Mouse (Mus musculus) cerebellum, adult 2 months (tissue): Measurements from ENCODE around the gene Wwox. TPM values are rescaled to one million over a fixed set of nuclear protein-coding genes. Genes with fewer than 3 reads are reported as not detected.

Experiments
- DNase-seq, 2 experiments: peaks; one replicate each; pipeline ENCODE4 v3.0.0; 2021
- H3K27ac ChIP-seq: fragments of 200-500 bp; 2 replicates; pipeline ENCODE4 v1.5.1; 2012; ENCODE audit warnings: low read length, control low read depth, inconsistent platforms; ENCODE audit not compliant: insufficient read depth
- H3K27me3 ChIP-seq: fragments of 200-500 bp; 2 replicates; pipeline ENCODE4 v1.6.1; 2012; ENCODE audit warnings: inconsistent platforms, mild to moderate bottlenecking, low read length, moderate library complexity; ENCODE audit not compliant: control insufficient read depth, insufficient read depth
- H3K4me1 ChIP-seq: fragments of 200-500 bp; 2 replicates; pipeline ENCODE4 v1.6.1; 2011; ENCODE audit warnings: low read length; ENCODE audit not compliant: control insufficient read depth, insufficient read depth
- H3K4me3 ChIP-seq: fragments of 200-500 bp; replicated peaks from 2 replicates; pipeline ENCODE3; 2011; ENCODE audit warnings: mild to moderate bottlenecking, low read depth, low read length, control low read depth; ENCODE audit not compliant: insufficient read depth
- CTCF ChIP-seq: fragments of 200-500 bp; IDR thresholded peaks from 2 replicates; pipeline ENCODE4 v1.5.1; 2011; ENCODE audit warnings: low read depth, mild to moderate bottlenecking, control low read depth, low read length, moderate library complexity, borderline replicate concordance; ENCODE audit not compliant: insufficient read depth
- POLR2A ChIP-seq: fragments of 200-500 bp; IDR thresholded peaks from 2 replicates; pipeline ENCODE4 v1.6.1; 2011; ENCODE audit warnings: low read length, control low read depth, borderline replicate concordance; ENCODE audit not compliant: insufficient read depth
- WGBS: fragments of 180-500 bp; shearing (Covaris S2); methylation state at CpG from one replicate; pipeline ENCODE4 v1.1.7; 2018; 5-methylcytosine and 5-hydroxymethylcytosine counted together
- polyA plus RNA-seq: library from polyadenylated mRNA; depleted of rRNA; stranded (reverse); fragments of >200 nt; gene quantifications from 2 replicates; pipeline ENCODE4 v1.2.3, GENCODE M21; 2012

Gene Wwox
- polyA plus RNA-seq, 1 experiment, result 35.2 TPM

GRCm38 (mm10) chr8:114573014-114573746, 133.7 kb downstream of the Wwox start:
- no peak for DNase-seq
- H3K4me1 ChIP-seq, result no peaks in the 10 kb centered on the region
- WGBS, result 93% methylated on average over 4 of the region's 4 CpGs
- TF ChIP-seq POLR2A, result no peak
- TF ChIP-seq CTCF, result no peak
- H3K27ac ChIP-seq, result no peak overlapping the region
- no peak overlapping the region for H3K4me3 ChIP-seq
- no peaks in the 10 kb centered on the region for H3K27me3 ChIP-seq

- Histone ChIP-seq H3K4me3 (no peak overlapping the region), H3K27ac (no peak overlapping the region), H3K4me1 (no peaks in the 10 kb centered on the region), H3K27me3 (no peaks in the 10 kb centered on the region)
- DNase-seq, result no peak
- no peak for TF ChIP-seq CTCF
- no peak for TF ChIP-seq POLR2A
- 94% methylated on average over 8 of the region's 8 CpGs for WGBS
These were observed 134.3 kb downstream of the Wwox start for GRCm38 (mm10) chr8:114573747-114574093.

- TF ChIP-seq CTCF (no peak), POLR2A (no peak)
- no peak for DNase-seq
- Histone ChIP-seq H3K4me3 (no peak overlapping the region), H3K27ac (no peak overlapping the region), H3K27me3 (no peaks in the 10 kb centered on the region), H3K4me1 (peaks cover 4% of the 10 kb centered on the region)
- WGBS, result 87% methylated on average over 10 of the region's 10 CpGs
These were observed 139.8 kb downstream of the Wwox start for GRCm38 (mm10) chr8:114579292-114579691.

- 81% methylated on average over 1 of the region's 1 CpGs for WGBS
- peaks cover 4% of the 10 kb centered on the region for H3K4me1 ChIP-seq
- no peak for DNase-seq
- H3K4me3 ChIP-seq, result no peak overlapping the region
- H3K27ac ChIP-seq, result no peak overlapping the region
- no peak for TF ChIP-seq CTCF
- TF ChIP-seq POLR2A, result no peak
- no peaks in the 10 kb centered on the region for H3K27me3 ChIP-seq
These were observed 141.2 kb downstream of the Wwox start for GRCm38 (mm10) chr8:114580684-114581083.

- TF ChIP-seq POLR2A, result no peak
- TF ChIP-seq CTCF, result no peak
These were observed 150.9 kb downstream of the Wwox start for GRCm38 (mm10) chr8:114590336-114590867.

GRCm38 (mm10) chr8:114591296-114592280, 152.1 kb downstream of the Wwox start:
- H3K27me3 ChIP-seq, result no peaks in the 10 kb centered on the region
- peaks cover 42% of the 10 kb centered on the region for H3K4me1 ChIP-seq
- H3K27ac ChIP-seq, result peak overlapping the region; percentile 93
- 0 out of 2 replicates have a peak, but pooled peaks have one; percentile 7 for TF ChIP-seq POLR2A
- no peak; the same call in 1 of the 2 replicates for TF ChIP-seq CTCF
- H3K4me3 ChIP-seq, result no peak overlapping the region
- WGBS, result 3% methylated on average over 26 of the region's 26 CpGs
- DNase-seq, result peak; percentile 95 to 99

More at GRCm38 (mm10) chr8:114590336-114590867, 150.9 kb downstream of the Wwox start:
- Histone ChIP-seq H3K4me1 (peaks cover 39% of the 10 kb centered on the region), H3K4me3 (no peak overlapping the region), H3K27me3 (no peaks in the 10 kb centered on the region), H3K27ac (peak overlapping the region; percentile 98)
- DNase-seq, result peak in 1 of 2 experiments; percentile 44
- WGBS, result 49% methylated on average over 12 of the region's 12 CpGs

GRCm38 (mm10) chr8:114593424-114594157, 154.1 kb downstream of the Wwox start:
- Histone ChIP-seq H3K27ac (peak overlapping the region; percentile 85), H3K4me3 (no peak overlapping the region), H3K4me1 (peaks cover 47% of the 10 kb centered on the region), H3K27me3 (no peaks in the 10 kb centered on the region)
- TF ChIP-seq POLR2A, result peak; percentile 20; the same call in 1 of the 2 replicates
- no peak for TF ChIP-seq CTCF
- peak; percentile 85 to 92 for DNase-seq
- 17% methylated on average over 19 of the region's 19 CpGs for WGBS
